Mouse (Mus musculus): ENCODE measurements at regions not wholly inside any gene's neighbourhood (a gene's known extent, or its start where the extent isn't known, plus 50 kb on each side); places are given as distances from the start of the nearest gene placed in this dataset.

- no peak for DNase-seq (ENCODE audit: low read depth, low spot score)
These were observed 56.5 kb upstream of the Cnksr3 start for GRCm38 (mm10) chr10:7268386-7269033.

- DNase-seq (ENCODE audit: low read depth, low spot score), result no peak
These were observed 55.9 kb upstream of the Cnksr3 start for GRCm38 (mm10) chr10:7267903-7268302.

- no peak for DNase-seq (ENCODE audit: low read depth, low spot score)
These were observed 55.1 kb upstream of the Cnksr3 start for GRCm38 (mm10) chr10:7267106-7267505.

GRCm38 (mm10) chr10:7265412-7265811, 53.4 kb upstream of the Cnksr3 start:
- no peak for DNase-seq (ENCODE audit: low read depth, low spot score)

GRCm38 (mm10) chr10:7264721-7265120, 52.7 kb upstream of the Cnksr3 start:
- DNase-seq (ENCODE audit: low read depth, low spot score), result no peak
